Mouse (Mus musculus) small intestine, adult 2 months (tissue): ENCODE data around the gene Sipa1l3.

Source experiments
- CTCF ChIP-seq: fragments of 200-500 bp; IDR thresholded peaks from 2 replicates; pipeline ENCODE4 v1.5.1; 2012; ENCODE audit warnings: low read depth, mild to moderate bottlenecking, control low read depth, inconsistent platforms, low read length, moderate library complexity, mixed read lengths; ENCODE audit not compliant: insufficient replicate concordance, insufficient read length; ENCODE audit errors: extremely low read depth
- POLR2A ChIP-seq: fragments of 200-500 bp; IDR thresholded peaks from 2 replicates; pipeline ENCODE4 v1.6.1; 2012; ENCODE audit warnings: low read depth, mild to moderate bottlenecking, control low read depth, inconsistent platforms, low read length, moderate library complexity

DNA sequence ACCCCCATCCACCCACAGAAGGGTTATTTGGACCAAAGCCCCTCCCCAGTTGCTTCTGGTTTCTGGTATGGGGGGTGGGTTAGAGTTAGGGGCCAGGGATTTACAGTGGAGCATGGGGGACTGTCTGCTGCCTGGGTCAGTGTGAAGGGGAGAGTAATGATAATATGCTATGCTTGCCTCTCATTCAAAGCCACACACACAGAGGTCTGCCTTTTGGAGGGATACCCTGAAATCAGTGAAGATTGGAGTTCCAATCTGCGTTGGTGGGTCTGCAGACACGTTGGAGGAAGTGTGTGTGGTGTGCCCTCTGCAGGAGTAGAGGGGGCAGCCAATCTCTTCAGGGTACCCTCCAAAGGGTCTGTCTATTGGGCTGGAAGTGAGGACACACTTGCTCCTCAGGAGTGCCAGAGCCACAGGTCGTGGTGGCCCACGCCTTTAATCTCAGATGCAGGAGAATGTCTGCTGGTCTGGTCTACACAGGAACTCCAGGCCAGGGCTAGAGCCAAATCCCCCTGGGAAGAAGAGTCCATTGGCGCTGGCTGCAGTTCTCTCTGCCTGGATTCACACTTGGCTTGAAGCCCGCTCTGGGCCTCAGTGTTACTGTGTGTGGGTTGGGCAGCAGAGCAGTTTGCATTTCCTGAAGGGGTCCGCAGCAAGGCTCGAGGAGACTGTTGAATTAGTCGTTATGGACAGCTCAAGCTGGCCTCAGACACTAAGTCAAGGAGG lies 213.0 kb downstream of the Sipa1l3 start:
- TF ChIP-seq CTCF (no peak), POLR2A (no peak)
